22 mouse cellular contexts compared by ENCODE assay signal in genomic region chr12:87423700-87424099, GRCm38 (mm10). TPM values are rescaled to one million over a fixed set of nuclear protein-coding genes. Genes with fewer than 3 reads are reported as not detected.
DNase-seq lines count a peak whose midpoint lies in the region; ATAC-seq and TF ChIP-seq lines count a peak whose summit lies in the region.
"Had no signal": no experiment of that assay in that cellular context is flagged by ENCODE, and none has a peak within 500 bp of the region (broad histone marks: within the 10 kb centered on the region; RNA-seq: fewer than 3 reads in every experiment).

No protein-coding gene starts in this region.

- TF ChIP-seq CTCF in MEL (IDR thresholded peaks at IDR 0.05 in 2 of 3, conservative IDR thresholded peaks at IDR 0.05 in 1 of 3; ENCODE audit: control insufficient read depth in 1 of 3, insufficient read depth in 1 of 3, low read depth in 2 of 3, low read length in 3 of 3, poor library complexity in 1 of 3, severe bottlenecking in 1 of 3), result no peak

- H3K27ac ChIP-seq in midbrain, embryonic 12.5 days (replicated peaks), result peak overlapping the region; percentile 35; the same call in 1 of the 2 replicates
- H3K27ac ChIP-seq in midbrain, embryonic 10.5 days (replicated peaks), result no peak overlapping the region
- H3K27ac ChIP-seq in MEL (ENCODE audit: control insufficient read depth, low read depth, low read length), result no peak overlapping the region
- H3K27ac ChIP-seq: gastrocnemius, adult 2 months; hindbrain, postnatal 0 days had no signal

- 41% methylated on average over 1 of the region's 1 CpGs for WGBS in midbrain, embryonic 12.5 days
- 46% methylated on average over 1 of the region's 1 CpGs for WGBS in midbrain, embryonic 10.5 days

- no peak for TF ChIP-seq EP300 in MEL (IDR thresholded peaks at IDR 0.05; ENCODE audit: low read depth in 1 of 2, low read length in 2 of 2)

- peaks cover 19% of the 10 kb centered on the region for H3K4me1 ChIP-seq in midbrain, embryonic 12.5 days
- H3K4me1 ChIP-seq in midbrain, embryonic 10.5 days, result peaks cover 21% of the 10 kb centered on the region
- H3K4me1 ChIP-seq in MEL (ENCODE audit: control insufficient read depth in 1 of 2, insufficient read depth in 2 of 2, low read length in 2 of 2), result peaks cover 0 to 9% of the 10 kb centered on the region in 2 experiments; a peak in 2 of 4 replicates

- no peak overlapping the region for H3K4me3 ChIP-seq in midbrain, embryonic 12.5 days
- no peak overlapping the region for H3K4me3 ChIP-seq in midbrain, embryonic 10.5 days
- no peak overlapping the region for H3K4me3 ChIP-seq in MEL (ENCODE audit: control insufficient read depth in 1 of 2, insufficient read depth in 1 of 2, low read depth in 2 of 2, low read length in 2 of 2)
- H3K4me3 ChIP-seq: gastrocnemius, adult 2 months; hindbrain, embryonic 12.5 days had no signal

- H3K9ac ChIP-seq in midbrain, embryonic 12.5 days (replicated peaks), result no peak overlapping the region
- H3K9ac ChIP-seq in MEL (ENCODE audit: control insufficient read depth, low read depth, low read length, poor library complexity, severe bottlenecking), result no peak overlapping the region
- H3K9ac ChIP-seq: forebrain, postnatal 0 days; hindbrain, embryonic 12.5 days had no signal

- H3K79me2 ChIP-seq in MEL (ENCODE audit: control insufficient read depth, insufficient read depth, low read length, poor library complexity), result no peaks in the 10 kb centered on the region

- no peak for DNase-seq in midbrain, embryonic 10.5 days (ENCODE audit: low spot score)
- peak; percentile 52 for DNase-seq in 3T3-L1 (ENCODE audit: low read depth, low spot score)
- no peak for DNase-seq in MEL (ENCODE audit: low read depth, low spot score)
- no peak for DNase-seq in adipocyte (ENCODE audit: low spot score)
- DNase-seq: adrenal gland, adult 2 months; adrenal gland, postnatal 14 days; cerebellum, adult 11-12 months; cerebellum, adult 8-10 months; cerebellum, postnatal 10 days; forebrain, postnatal 0 days; gastrocnemius, adult 2 months; gastrocnemius, postnatal 14 days; heart, adult 11 months; kidney, adult 11 months had no signal

- no peak for TF ChIP-seq POLR2A in MEL (IDR thresholded peaks at IDR 0.05; ENCODE audit: control insufficient read depth in 1 of 2, insufficient read depth in 1 of 2, low read depth in 1 of 2, low read length in 2 of 2, poor library complexity in 1 of 2)

- ATAC-seq in midbrain, embryonic 12.5 days (ENCODE audit: low FRiP score, low read depth), result no peak
- ATAC-seq in cerebellum, adult (ENCODE audit: insufficient number of reproducible peaks, low FRiP score, low TSS enrichment), result no peak
- ATAC-seq: CD4-positive, CD25-positive, alpha-beta regulatory T cell, adult 4 months; forebrain, embryonic 14.5 days; forebrain, postnatal 0 days; hindbrain, postnatal 0 days; inflammation-experienced regulatory T-cells, adult 6 months had no signal

- TF ChIP-seq RAD21 in MEL (IDR thresholded peaks at IDR 0.05; ENCODE audit: low read depth, low read length), result no peak

- H3K36me3 ChIP-seq in midbrain, embryonic 12.5 days, result peaks cover 38% of the 10 kb centered on the region
- peaks cover 70% of the 10 kb centered on the region for H3K36me3 ChIP-seq in midbrain, embryonic 10.5 days
- peaks cover 0 to 30% of the 10 kb centered on the region in 2 experiments for H3K36me3 ChIP-seq in MEL (ENCODE audit: control insufficient read depth in 1 of 2, insufficient read depth in 2 of 2, low read length in 2 of 2)

- no peak overlapping the region for H3K4me2 ChIP-seq in midbrain, embryonic 12.5 days (replicated peaks)
- H3K4me2 ChIP-seq: heart, embryonic 11.5 days; hindbrain, embryonic 12.5 days had no signal

- H3K27me3 ChIP-seq in midbrain, embryonic 12.5 days, result no peaks in the 10 kb centered on the region
- no peaks in the 10 kb centered on the region for H3K27me3 ChIP-seq in midbrain, embryonic 10.5 days (ENCODE audit: low read depth, poor library complexity, severe bottlenecking)
- no peaks in the 10 kb centered on the region for H3K27me3 ChIP-seq in MEL (ENCODE audit: control insufficient read depth in 1 of 2, insufficient read depth in 2 of 2, low read length in 2 of 2)
- H3K27me3 ChIP-seq: hindbrain, embryonic 12.5 days had no signal

- no peaks in the 10 kb centered on the region for H3K9me3 ChIP-seq in midbrain, embryonic 12.5 days
- H3K9me3 ChIP-seq in midbrain, embryonic 10.5 days (replicated peaks), result no peaks in the 10 kb centered on the region
- H3K9me3 ChIP-seq in MEL (replicated peaks; ENCODE audit: insufficient read depth, low read length), result no peaks in the 10 kb centered on the region
- H3K9me3 ChIP-seq: hindbrain, embryonic 12.5 days had no signal

TF ChIP-seq in MEL, 35 proteins besides CTCF, POLR2A, EP300 and RAD21:
- TF ChIP-seq ETS1 (IDR thresholded peaks at IDR 0.05; ENCODE audit: low read depth, low read length), result no peak
- peak; percentile 72 for TF ChIP-seq POLR2AphosphoS2 (IDR thresholded peaks at IDR 0.05; ENCODE audit: low read length)
TF ChIP-seq in MEL: peak in this region for 1.

RNA-seq across cellular contexts. Expression of gene Slirp, which starts 20.0 kb away (rescaled TPM):
- 281 and 287 TPM in 2 replicates for polyA plus RNA-seq in midbrain, embryonic 12.5 days (2016; fragmentation: Nextera tagmentation; extraction: Ambion mirVana)
- 283 and 318 TPM in 2 replicates for polyA plus RNA-seq in midbrain, embryonic 10.5 days (2016; fragmentation: Nextera tagmentation; extraction: Ambion mirVana)
- total RNA-seq in MEL (2012; rRNA removed), result 166 and 174 TPM in 2 replicates
- 100 to 1,000 TPM in 1 of 2 experiments, not detected in 1; 182 TPM for polyA plus RNA-seq in MEL (2012; ENCODE audit: insufficient read depth in 1 of 2, insufficient read length in 2 of 2, low read depth in 1 of 2, low replicate concordance in 2 of 2, missing spikeins in 1 of 2)

RNA-seq across cellular contexts. Expression of gene Alkbh1, which starts 20.1 kb away (rescaled TPM):
- 51.2 and 55.2 TPM in 2 replicates for polyA plus RNA-seq in midbrain, embryonic 12.5 days (2016; fragmentation: Nextera tagmentation; extraction: Ambion mirVana)
- polyA plus RNA-seq in midbrain, embryonic 10.5 days (2016; fragmentation: Nextera tagmentation; extraction: Ambion mirVana), result 59.6 and 64.2 TPM in 2 replicates
- 31.4 and 41.4 TPM in 2 replicates for total RNA-seq in MEL (2012; rRNA removed)
- 10 to 100 TPM in 1 of 2 experiments, not detected in 1; 48.9 TPM for polyA plus RNA-seq in MEL (2012; ENCODE audit: insufficient read depth in 1 of 2, insufficient read length in 2 of 2, low read depth in 1 of 2, low replicate concordance in 2 of 2, missing spikeins in 1 of 2)

RNA-seq across cellular contexts. Expression of gene Sptlc2, which starts 35.5 kb away (rescaled TPM):
- 54.8 and 65.2 TPM in 2 replicates for polyA plus RNA-seq in midbrain, embryonic 12.5 days (2016; fragmentation: Nextera tagmentation; extraction: Ambion mirVana)
- 50.9 and 57.6 TPM in 2 replicates for polyA plus RNA-seq in midbrain, embryonic 10.5 days (2016; fragmentation: Nextera tagmentation; extraction: Ambion mirVana)
- 61.6 and 64.6 TPM in 2 replicates for total RNA-seq in MEL (2012; rRNA removed)
- polyA plus RNA-seq in MEL (2012; ENCODE audit: insufficient read depth in 1 of 2, insufficient read length in 2 of 2, low read depth in 1 of 2, low replicate concordance in 2 of 2, missing spikeins in 1 of 2), result 10 to 100 TPM in 1 of 2 experiments, not detected in 1; 75.9 TPM

RNA-seq across cellular contexts. Expression of gene Snw1, which starts 48.4 kb away (rescaled TPM):
- polyA plus RNA-seq in midbrain, embryonic 12.5 days (2016; fragmentation: Nextera tagmentation; extraction: Ambion mirVana), result 152 and 155 TPM in 2 replicates
- 159 and 161 TPM in 2 replicates for polyA plus RNA-seq in midbrain, embryonic 10.5 days (2016; fragmentation: Nextera tagmentation; extraction: Ambion mirVana)
- 88.1 and 108 TPM in 2 replicates for total RNA-seq in MEL (2012; rRNA removed)
- polyA plus RNA-seq in MEL (2012; ENCODE audit: insufficient read depth in 1 of 2, insufficient read length in 2 of 2, low read depth in 1 of 2, low replicate concordance in 2 of 2, missing spikeins in 1 of 2), result 10 to 100 TPM; 40.8 to 92.1 TPM
